Mouse (Mus musculus) lung, postnatal 0 days (tissue): ENCODE measurements around the gene Slc12a3.

Experiments
- CTCF ChIP-seq: IDR thresholded peaks from 2 replicates; pipeline ENCODE4 v1.5.1; 2016; ENCODE audit warnings: antibody characterized with exemption, mild to moderate bottlenecking
- EP300 ChIP-seq: IDR thresholded peaks from 2 replicates; pipeline ENCODE4 v1.6.1; 2016; ENCODE audit warnings: antibody characterized with exemption, mild to moderate bottlenecking, control low read depth

DNA sequence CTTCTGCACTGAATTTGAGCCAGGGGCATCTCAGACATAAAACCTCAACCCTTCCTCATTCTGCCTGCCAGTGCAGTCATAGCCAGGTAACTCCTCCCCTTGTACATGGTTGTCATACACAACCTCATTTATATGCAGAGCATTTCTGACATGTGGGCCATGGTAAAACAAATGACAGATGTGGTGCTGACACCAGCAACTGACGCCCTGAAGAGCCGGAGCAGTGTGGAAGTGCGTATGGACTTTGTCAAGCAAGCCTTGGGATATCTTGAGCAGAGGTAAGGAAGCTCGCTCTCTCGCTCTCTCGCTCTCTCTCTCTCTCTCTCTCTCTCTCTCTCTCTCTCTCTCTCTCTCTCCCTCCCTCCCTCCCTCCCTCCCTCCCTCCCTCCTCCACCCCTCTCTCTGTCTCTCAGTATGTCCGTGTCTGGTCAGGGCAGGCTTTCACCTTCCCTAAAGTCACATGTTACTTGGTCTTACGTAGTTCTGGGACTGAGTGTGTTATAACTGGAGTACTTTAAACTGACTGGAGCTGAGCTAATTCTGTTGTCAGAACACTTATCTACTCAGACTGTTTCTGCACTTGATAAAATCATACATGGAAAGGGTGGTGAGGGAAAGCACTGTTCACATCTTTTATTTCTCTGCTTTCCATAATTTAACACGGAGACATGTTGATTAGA, 32.5 kb upstream of the Slc12a3 start:
- TF ChIP-seq CTCF = no peak
- 0 out of 2 replicates have a peak, but pooled peaks have one; percentile 45 for TF ChIP-seq EP300
